Mouse (Mus musculus): ENCODE results near the gene Mettl26. TPM values are rescaled to one million over a fixed set of nuclear protein-coding genes. Genes with fewer than 3 reads are reported as not detected.
A peak's percentile ranks its signal among the peaks of the same experiment; 100 is the strongest.

Gene Mettl26
- total and polyA plus RNA-seq, 3 experiments: 12.4 to 30.2 (median 13.9) TPM

- no peak for TF ChIP-seq TAL1 (conservative IDR thresholded peaks at IDR 0.05; ENCODE audit: low read depth, low read length)
- TF ChIP-seq CTCF (IDR thresholded peaks at IDR 0.05; ENCODE audit: low read depth, low read length): no peak
- no peak for TF ChIP-seq GATA2 (IDR thresholded peaks at IDR 0.05; ENCODE audit: borderline replicate concordance, low read depth, low read length)
- no peak for TF ChIP-seq GATA1 (IDR thresholded peaks at IDR 0.05; ENCODE audit: borderline replicate concordance, low read length)
- TF ChIP-seq POLR2AphosphoS5 (IDR thresholded peaks at IDR 0.05; ENCODE audit: insufficient replicate concordance, low read depth, low read length): no peak
- H3K36me3 ChIP-seq (replicated peaks): peaks cover 56% of the 10 kb centered on the region
- peaks cover 36% of the 10 kb centered on the region for H3K4me1 ChIP-seq (ENCODE audit: insufficient read depth, low read depth, low read length)
- H3K27me3 ChIP-seq (ENCODE audit: insufficient read depth, low read length): no peaks in the 10 kb centered on the region; the same call in 1 of the 2 replicates
- DNase-seq (ENCODE audit: low spot score) (no peak), ATAC-seq (ENCODE audit: extremely low read depth, insufficient number of reproducible peaks, low FRiP score, poor library complexity, severe bottlenecking) (no peak)
- H3K9me3 ChIP-seq (replicated peaks): no peaks in the 10 kb centered on the region
- no peak overlapping the region for H3K4me3 ChIP-seq (ENCODE audit: low read depth, low read length)
These were observed 2.2 kb downstream of the Mettl26 start for GRCm38 (mm10) chr17:25877025-25877424.

- Histone ChIP-seq H3K9me3 (replicated peaks) (no peaks in the 10 kb centered on the region), H3K4me1 (ENCODE audit: insufficient read depth, low read depth, low read length) (peaks cover 36% of the 10 kb centered on the region), H3K4me3 (ENCODE audit: low read depth, low read length) (0 out of 2 replicates have a peak overlapping the region, but pooled peaks have one; percentile 16), H3K27me3 (ENCODE audit: insufficient read depth, low read length) (no peaks in the 10 kb centered on the region; the same call in 1 of the 2 replicates), H3K36me3 (replicated peaks) (peaks cover 65% of the 10 kb centered on the region)
- ATAC-seq (ENCODE audit: extremely low read depth, insufficient number of reproducible peaks, low FRiP score, poor library complexity, severe bottlenecking): no peak
- DNase-seq (ENCODE audit: low spot score): no peak
- no peak for TF ChIP-seq TAL1 (conservative IDR thresholded peaks at IDR 0.05; ENCODE audit: low read depth, low read length)
- TF ChIP-seq GATA1 (IDR thresholded peaks at IDR 0.05; ENCODE audit: borderline replicate concordance, low read length): no peak
- TF ChIP-seq CTCF (IDR thresholded peaks at IDR 0.05; ENCODE audit: low read depth, low read length): no peak; the same call in 1 of the 2 replicates
- TF ChIP-seq GATA2 (IDR thresholded peaks at IDR 0.05; ENCODE audit: borderline replicate concordance, low read depth, low read length): no peak
- no peak for TF ChIP-seq POLR2AphosphoS5 (IDR thresholded peaks at IDR 0.05; ENCODE audit: insufficient replicate concordance, low read depth, low read length)
These were observed 3.1 kb downstream of the Mettl26 start for GRCm38 (mm10) chr17:25877741-25878610.

- Histone ChIP-seq H3K4me1 (ENCODE audit: insufficient read depth, low read depth, low read length) (peaks cover 32% of the 10 kb centered on the region), H3K36me3 (replicated peaks) (peaks cover 72% of the 10 kb centered on the region)
- no peak for ATAC-seq (ENCODE audit: extremely low read depth, insufficient number of reproducible peaks, low FRiP score, poor library complexity, severe bottlenecking)
These were observed 3.8 kb downstream of the Mettl26 start for GRCm38 (mm10) chr17:25878611-25879180.

GRCm38 (mm10) chr17:25879261-25879660 lies 4.4 kb downstream of the Mettl26 start:
- Histone ChIP-seq H3K9me3 (replicated peaks) (no peaks in the 10 kb centered on the region), H3K36me3 (replicated peaks) (peaks cover 78% of the 10 kb centered on the region), H3K4me3 (ENCODE audit: low read depth, low read length) (no peak overlapping the region), H3K27me3 (ENCODE audit: insufficient read depth, low read length) (no peaks in the 10 kb centered on the region), H3K4me1 (ENCODE audit: insufficient read depth, low read depth, low read length) (peaks cover 27% of the 10 kb centered on the region)
- ATAC-seq (ENCODE audit: extremely low read depth, insufficient number of reproducible peaks, low FRiP score, poor library complexity, severe bottlenecking): no peak
- no peak for TF ChIP-seq POLR2AphosphoS5 (IDR thresholded peaks at IDR 0.05; ENCODE audit: insufficient replicate concordance, low read depth, low read length)
- TF ChIP-seq CTCF (IDR thresholded peaks at IDR 0.05; ENCODE audit: low read depth, low read length): peak; percentile 21; the same call in 1 of the 2 replicates
- no peak for DNase-seq (ENCODE audit: low spot score)

More at GRCm38 (mm10) chr17:25878611-25879180, 3.8 kb downstream of the Mettl26 start:
- DNase-seq (ENCODE audit: low spot score): no peak
- 0 out of 2 replicates have a peak overlapping the region, but pooled peaks have one; percentile 16 for H3K4me3 ChIP-seq (ENCODE audit: low read depth, low read length)
- TF ChIP-seq CTCF (IDR thresholded peaks at IDR 0.05; ENCODE audit: low read depth, low read length): no peak
- no peak for TF ChIP-seq GATA1 (IDR thresholded peaks at IDR 0.05; ENCODE audit: borderline replicate concordance, low read length)
- no peak for TF ChIP-seq TAL1 (conservative IDR thresholded peaks at IDR 0.05; ENCODE audit: low read depth, low read length)
- TF ChIP-seq GATA2 (IDR thresholded peaks at IDR 0.05; ENCODE audit: borderline replicate concordance, low read depth, low read length): no peak
- no peak for TF ChIP-seq POLR2AphosphoS5 (IDR thresholded peaks at IDR 0.05; ENCODE audit: insufficient replicate concordance, low read depth, low read length)
- no peaks in the 10 kb centered on the region for H3K27me3 ChIP-seq (ENCODE audit: insufficient read depth, low read length)
- no peaks in the 10 kb centered on the region for H3K9me3 ChIP-seq (replicated peaks)

- H3K9me3 ChIP-seq (replicated peaks): no peaks in the 10 kb centered on the region
- TF ChIP-seq TAL1 (conservative IDR thresholded peaks at IDR 0.05; ENCODE audit: low read depth, low read length): no peak
- TF ChIP-seq POLR2AphosphoS5 (IDR thresholded peaks at IDR 0.05; ENCODE audit: insufficient replicate concordance, low read depth, low read length): no peak
- TF ChIP-seq GATA2 (IDR thresholded peaks at IDR 0.05; ENCODE audit: borderline replicate concordance, low read depth, low read length): no peak
- TF ChIP-seq CTCF (IDR thresholded peaks at IDR 0.05; ENCODE audit: low read depth, low read length): no peak
- TF ChIP-seq GATA1 (IDR thresholded peaks at IDR 0.05; ENCODE audit: borderline replicate concordance, low read length): no peak
- ATAC-seq (ENCODE audit: extremely low read depth, insufficient number of reproducible peaks, low FRiP score, poor library complexity, severe bottlenecking): no peak
- peaks cover 83% of the 10 kb centered on the region for H3K36me3 ChIP-seq (replicated peaks)
- H3K4me3 ChIP-seq (ENCODE audit: low read depth, low read length): no peak overlapping the region
- DNase-seq (ENCODE audit: low spot score): no peak
- peaks cover 22% of the 10 kb centered on the region for H3K4me1 ChIP-seq (ENCODE audit: insufficient read depth, low read depth, low read length)
- H3K27me3 ChIP-seq (ENCODE audit: insufficient read depth, low read length): no peaks in the 10 kb centered on the region
These were observed 4.9 kb downstream of the Mettl26 start for GRCm38 (mm10) chr17:25879750-25880149.
